Mouse (Mus musculus) left cerebral cortex, adult 2 months (tissue): ENCODE results near the gene Fbxo42. TPM values are rescaled to one million over a fixed set of nuclear protein-coding genes. Genes with fewer than 3 reads are reported as not detected.
"Not testable (repeated sequence)": the region's sequence is repeated elsewhere in the genome, so short reads cannot be mapped to it uniquely, and the experiment has no call there.

Experiments
- DNase-seq, 2 experiments: peaks; one replicate each; pipeline ENCODE4 v3.0.0; 2021 to 2022; ENCODE audit warnings: low spot score in 2 of 2, mixed read lengths in 1 of 2; ENCODE audit errors: extremely low spot score in 1 of 2
- H3K27ac ChIP-seq: fragments of 200-600 bp; 2 replicates; pipeline ENCODE4 v1.8.1; 2022
- H3K4me3 ChIP-seq: fragments of 200-600 bp; 2 replicates; pipeline ENCODE4 v1.8.1; 2022
- CTCF ChIP-seq: fragments of 200-600 bp; IDR thresholded peaks from 2 replicates; pipeline ENCODE4 v1.8.1; 2022; ENCODE audit warnings: antibody characterized with exemption, mild to moderate bottlenecking, moderate library complexity
- intact Hi-C: fragments of 180-260 bp; cut with DNase I; formaldehyde crosslinking; loops from one replicate; pipeline ENCODE4 v1.15.1; 2025
- total RNA-seq, 2 experiments: library from RNA; stranded (reverse); gene quantifications; 2 replicates each; pipeline ENCODE4 v1.2.3; 2021

Fbxo42 gene
- total RNA-seq, 2 experiments from 2014 or later = 29.3 to 30.3 TPM

- intact Hi-C loops = no loop called here
- H3K27ac ChIP-seq = no peak overlapping the region
- TF ChIP-seq CTCF = peak; percentile 69
- peak; percentile 67 to 81 for DNase-seq
- H3K4me3 ChIP-seq = no peak overlapping the region
These were observed 27.0 kb upstream of the Fbxo42 start for GRCm38 (mm10) chr4:141120700-141121099.

DNA sequence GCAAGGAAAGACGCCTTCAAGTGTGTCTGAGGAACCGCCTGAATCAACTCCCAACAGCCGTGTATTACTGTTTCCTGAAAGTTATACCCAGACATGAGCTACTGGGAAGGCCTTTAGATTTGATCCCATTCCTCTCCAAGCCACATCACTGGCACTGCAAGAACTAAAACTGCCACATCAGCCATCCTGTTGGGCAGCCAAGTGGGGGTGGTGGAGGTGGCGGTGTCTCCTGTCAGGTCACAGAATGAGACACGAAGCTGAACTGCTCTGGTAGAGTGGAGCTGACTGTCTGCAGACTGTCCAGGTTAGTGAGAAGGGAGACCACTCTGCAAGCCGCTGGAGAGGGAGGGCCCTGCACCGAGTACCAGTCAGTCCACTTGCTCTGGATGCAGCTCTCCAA lies 25.1 kb upstream of the Fbxo42 start:
- intact Hi-C loops = no loop called here
- Histone ChIP-seq H3K27ac (no peak overlapping the region), H3K4me3 (no peak overlapping the region)
- no peak for TF ChIP-seq CTCF
- DNase-seq = no peak

GRCm38 (mm10) chr4:141123065-141123464 lies 24.6 kb upstream of the Fbxo42 start:
- no peak overlapping the region for H3K27ac ChIP-seq

DNA sequence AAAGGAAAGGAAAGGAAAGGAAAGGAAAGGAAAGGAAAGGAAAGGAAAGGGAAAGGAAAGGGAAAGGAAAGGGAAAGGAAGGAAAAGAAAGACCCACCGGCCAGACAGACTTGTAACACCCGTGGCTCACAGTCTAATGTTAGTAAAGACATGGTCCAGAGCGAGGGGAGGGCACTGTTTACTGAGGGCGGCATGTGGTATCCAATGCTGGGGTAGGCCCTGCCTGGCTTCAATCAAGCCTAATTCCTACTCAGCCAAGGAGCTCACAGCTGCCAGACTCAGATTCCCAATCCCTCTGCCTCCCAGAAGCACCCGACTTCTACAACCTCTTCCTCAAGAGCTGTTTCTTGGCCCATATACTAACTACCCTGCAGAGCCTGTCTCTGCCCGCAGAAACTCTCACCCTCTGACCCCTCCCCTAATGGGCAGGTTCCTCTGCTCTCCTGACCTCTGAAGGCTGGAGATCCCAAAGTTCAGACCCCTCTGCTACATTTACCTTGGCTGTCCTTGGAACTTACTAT lies 18.5 kb upstream of the Fbxo42 start:
- no peak for DNase-seq
- intact Hi-C loops = no loop called here
- Histone ChIP-seq H3K4me3 (no peak overlapping the region), H3K27ac (no peak overlapping the region)
- no peak for TF ChIP-seq CTCF

More at GRCm38 (mm10) chr4:141123065-141123464, 24.6 kb upstream of the Fbxo42 start:
- DNase-seq = no peak
- no peak for TF ChIP-seq CTCF
- no peak overlapping the region for H3K4me3 ChIP-seq
- intact Hi-C loops = no loop called here

GRCm38 (mm10) chr4:141130704-141131342 lies 16.9 kb upstream of the Fbxo42 start:
- no peak for TF ChIP-seq CTCF
- Histone ChIP-seq H3K27ac (peak overlapping the region; percentile 44; the same call in 1 of the 2 replicates), H3K4me3 (no peak overlapping the region)
- no peak for DNase-seq
- intact Hi-C loops = no loop called here

DNA sequence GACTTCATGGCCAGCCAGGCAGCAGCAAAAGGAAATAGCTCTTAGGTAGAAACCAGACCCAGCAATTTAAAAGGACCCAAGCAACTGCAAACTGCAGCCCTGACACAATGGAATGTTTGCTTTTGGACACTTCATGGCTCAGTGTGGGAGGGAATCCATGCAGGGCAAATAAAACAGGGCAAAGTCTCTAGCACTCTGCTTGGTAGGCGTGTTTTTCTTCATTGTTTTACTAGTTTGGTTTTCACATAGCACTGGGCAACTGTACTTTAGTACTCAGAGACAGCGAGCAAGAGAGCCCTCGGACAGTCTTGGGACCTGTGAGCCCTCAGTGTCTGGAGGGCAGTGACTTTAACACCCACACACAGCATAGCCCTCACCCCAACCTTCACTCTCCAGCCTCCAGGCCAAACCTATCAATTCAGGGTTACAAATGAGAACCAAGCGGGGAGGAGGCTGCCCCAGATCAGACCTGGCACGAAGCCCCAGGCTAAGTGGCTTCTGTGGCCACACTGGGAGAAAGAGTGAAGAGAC lies 16.1 kb upstream of the Fbxo42 start:
- Histone ChIP-seq H3K4me3 (no peak overlapping the region), H3K27ac (0 out of 2 replicates have a peak overlapping the region, but pooled peaks have one; percentile 44)
- TF ChIP-seq CTCF = no peak
- DNase-seq = no peak
- intact Hi-C loops = no loop called here

DNA sequence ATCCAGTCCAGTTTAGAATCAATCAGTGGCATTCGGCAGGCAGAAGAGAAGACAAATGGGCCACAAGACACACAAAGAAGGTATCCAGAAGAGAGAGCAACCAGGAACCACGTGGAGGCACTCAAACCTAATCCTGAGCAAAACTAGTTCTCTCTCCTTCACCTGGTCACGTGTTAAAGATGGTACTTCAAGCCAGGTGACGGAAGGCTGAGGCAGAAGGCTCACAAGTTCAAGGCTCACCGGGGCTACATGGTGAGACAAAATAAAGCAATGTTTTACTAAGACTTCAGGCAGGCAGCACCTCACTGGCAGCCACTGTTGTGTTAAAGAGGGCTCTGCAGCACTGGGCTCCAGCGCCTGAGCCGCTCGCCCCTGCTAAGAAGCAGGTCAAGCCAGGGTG lies 15.5 kb upstream of the Fbxo42 start:
- intact Hi-C loops = no loop called here
- DNase-seq = no peak
- no peak for TF ChIP-seq CTCF
- no peak overlapping the region for H3K4me3 ChIP-seq
- no peak overlapping the region; the same call in 1 of the 2 replicates for H3K27ac ChIP-seq

GRCm38 (mm10) chr4:141133227-141133626 lies 14.5 kb upstream of the Fbxo42 start:
- Histone ChIP-seq H3K4me3 (no peak overlapping the region), H3K27ac (no peak overlapping the region)
- DNase-seq = no peak
- intact Hi-C loops = no loop called here
- TF ChIP-seq CTCF = no peak

- Histone ChIP-seq H3K27ac (peak overlapping the region; percentile 7; the same call in 1 of the 2 replicates), H3K4me3 (no peak overlapping the region)
- intact Hi-C loops = no loop called here
- DNase-seq = no peak
- no peak for TF ChIP-seq CTCF
These were observed 13.7 kb upstream of the Fbxo42 start for GRCm38 (mm10) chr4:141134031-141134441.

DNA sequence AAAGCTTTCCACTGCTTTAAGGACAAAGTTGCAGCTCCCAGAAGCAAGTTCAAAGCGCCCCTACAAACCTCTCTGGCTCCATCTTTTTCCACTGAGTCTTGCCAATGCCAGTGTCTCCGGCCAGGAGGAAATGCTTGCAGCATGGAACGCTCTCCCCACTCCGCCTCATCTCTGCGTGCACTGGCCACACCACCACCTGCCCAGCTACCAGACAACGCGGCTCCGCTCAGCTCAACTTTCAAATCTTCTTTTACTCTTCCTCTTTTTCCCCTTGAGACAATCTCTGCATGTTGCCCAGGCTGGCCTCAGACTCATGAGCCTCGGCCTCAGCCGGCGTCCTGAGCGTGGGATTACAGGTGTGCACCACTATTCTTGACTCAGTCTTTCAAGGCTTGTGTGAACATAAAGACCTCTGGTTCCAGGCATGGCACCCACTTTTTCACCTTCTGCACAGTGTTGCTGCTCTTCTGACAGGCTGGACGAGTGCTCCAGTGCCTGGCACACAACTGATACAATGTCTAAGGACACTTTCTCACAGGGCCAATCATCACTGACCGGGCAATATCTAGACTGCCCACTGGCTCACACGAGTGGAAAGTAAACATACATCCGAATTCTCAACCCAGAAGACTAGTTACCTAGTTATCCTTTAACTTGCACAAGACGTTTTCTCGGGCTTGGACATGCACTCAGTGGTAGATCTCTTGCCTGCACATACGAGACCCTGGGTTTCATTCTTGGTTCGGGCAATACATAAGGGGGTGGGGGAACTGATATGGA lies 12.8 kb upstream of the Fbxo42 start:
- Histone ChIP-seq H3K4me3 (no peak overlapping the region), H3K27ac (peak overlapping the region; percentile 7)
- intact Hi-C loops = no loop called here
- TF ChIP-seq CTCF = no peak
- no peak for DNase-seq

GRCm38 (mm10) chr4:141136126-141136525 lies 11.6 kb upstream of the Fbxo42 start:
- no peak for TF ChIP-seq CTCF
- intact Hi-C loops = no loop called here
- Histone ChIP-seq H3K27ac (no peak overlapping the region), H3K4me3 (no peak overlapping the region)
- DNase-seq = no peak

GRCm38 (mm10) chr4:141137740-141138139 lies 10.0 kb upstream of the Fbxo42 start:
- H3K4me3 ChIP-seq, DNase-seq, H3K27ac ChIP-seq, intact Hi-C loops: not testable (repeated sequence)
- peak; percentile 22 for TF ChIP-seq CTCF
